Mouse (Mus musculus): ENCODE measurements at regions not wholly inside any gene's neighbourhood (a gene's known extent, or its start where the extent isn't known, plus 50 kb on each side); places are given as distances from the start of the nearest gene placed in this dataset.

GRCm38 (mm10) chr3:137105930-137106329 is 234.9 kb upstream of the Emcn start:
- Histone ChIP-seq H3K27me3 (ENCODE audit: control insufficient read depth, insufficient read depth, low read length) (no peaks in the 10 kb centered on the region), H3K4me1 (ENCODE audit: control insufficient read depth, insufficient read depth, low read length) (no peaks in the 10 kb centered on the region), H3K4me3 (ENCODE audit: control insufficient read depth, low read depth, low read length) (no peak overlapping the region), H3K27ac (ENCODE audit: control insufficient read depth, insufficient read depth, low read depth, low read length) (no peak overlapping the region), H3K36me3 (ENCODE audit: control insufficient read depth, insufficient read depth, low read length) (no peaks in the 10 kb centered on the region)
- TF ChIP-seq POLR2A (IDR thresholded peaks at IDR 0.05; ENCODE audit: control insufficient read depth, low read depth, low read length) (no peak), CTCF (IDR thresholded peaks at IDR 0.05; ENCODE audit: control insufficient read depth, insufficient read depth, insufficient replicate concordance, low read depth, low read length) (no peak)

DNA sequence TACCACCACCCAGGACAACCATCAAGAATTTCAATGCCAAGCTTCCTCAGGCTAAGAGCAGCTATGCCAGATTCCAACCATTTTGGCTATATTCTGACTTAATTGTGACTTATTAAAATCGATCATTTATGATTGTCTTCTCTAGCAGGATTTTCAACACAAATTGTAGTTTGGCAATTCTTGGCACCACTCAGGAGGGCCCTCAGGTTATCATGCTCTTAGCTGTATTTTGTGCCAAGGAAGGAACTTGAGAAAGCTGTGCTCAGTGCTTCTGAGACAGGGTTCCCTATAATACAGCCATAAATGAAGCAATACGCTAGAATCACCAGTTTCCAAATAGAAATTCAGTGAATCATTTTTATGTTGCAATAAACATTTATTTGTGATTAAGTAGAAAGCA is 232.7 kb upstream of the Emcn start:
- TF ChIP-seq POLR2A (IDR thresholded peaks at IDR 0.05; ENCODE audit: control insufficient read depth, low read depth, low read length): no peak
- TF ChIP-seq CTCF (IDR thresholded peaks at IDR 0.05; ENCODE audit: control insufficient read depth, insufficient read depth, insufficient replicate concordance, low read depth, low read length): no peak
- Histone ChIP-seq H3K27me3 (ENCODE audit: control insufficient read depth, insufficient read depth, low read length) (no peaks in the 10 kb centered on the region), H3K4me1 (ENCODE audit: control insufficient read depth, insufficient read depth, low read length) (no peaks in the 10 kb centered on the region), H3K4me3 (ENCODE audit: control insufficient read depth, low read depth, low read length) (no peak overlapping the region), H3K36me3 (ENCODE audit: control insufficient read depth, insufficient read depth, low read length) (no peaks in the 10 kb centered on the region), H3K27ac (ENCODE audit: control insufficient read depth, insufficient read depth, low read depth, low read length) (no peak overlapping the region)

GRCm38 (mm10) chr3:137109786-137110185 is 231.1 kb upstream of the Emcn start:
- H3K4me3 ChIP-seq (ENCODE audit: control insufficient read depth, low read depth, low read length): no peak overlapping the region
- no peaks in the 10 kb centered on the region for H3K36me3 ChIP-seq (ENCODE audit: control insufficient read depth, insufficient read depth, low read length)
- no peak for TF ChIP-seq POLR2A (IDR thresholded peaks at IDR 0.05; ENCODE audit: control insufficient read depth, low read depth, low read length)
- TF ChIP-seq CTCF (IDR thresholded peaks at IDR 0.05; ENCODE audit: control insufficient read depth, insufficient read depth, insufficient replicate concordance, low read depth, low read length): no peak
- no peaks in the 10 kb centered on the region for H3K27me3 ChIP-seq (ENCODE audit: control insufficient read depth, insufficient read depth, low read length)
- no peaks in the 10 kb centered on the region for H3K4me1 ChIP-seq (ENCODE audit: control insufficient read depth, insufficient read depth, low read length)
- no peak overlapping the region for H3K27ac ChIP-seq (ENCODE audit: control insufficient read depth, insufficient read depth, low read depth, low read length)

DNA sequence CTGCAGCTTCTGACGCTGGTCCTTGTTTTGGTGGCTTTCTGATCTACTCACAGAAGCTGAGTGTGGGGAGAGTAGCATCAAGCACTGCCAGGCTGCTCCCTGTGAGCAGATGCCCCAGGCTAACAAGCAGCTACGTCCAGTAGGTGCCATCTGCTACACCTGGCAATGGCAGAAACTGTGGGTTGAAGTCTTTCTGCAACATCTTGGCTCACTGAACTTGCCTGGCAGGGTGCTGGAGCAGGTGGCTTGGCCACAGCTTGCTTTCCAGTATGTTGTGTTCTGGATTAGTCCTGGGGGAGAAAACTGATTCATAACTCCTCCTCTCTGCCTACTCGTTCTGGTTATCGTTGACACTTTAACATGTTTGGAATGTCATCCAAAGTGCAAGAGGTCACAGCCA is 230.4 kb upstream of the Emcn start:
- no peaks in the 10 kb centered on the region for H3K4me1 ChIP-seq (ENCODE audit: control insufficient read depth, insufficient read depth, low read length)
- no peak overlapping the region for H3K27ac ChIP-seq (ENCODE audit: control insufficient read depth, insufficient read depth, low read depth, low read length)
- no peak overlapping the region for H3K4me3 ChIP-seq (ENCODE audit: control insufficient read depth, low read depth, low read length)
- H3K27me3 ChIP-seq (ENCODE audit: control insufficient read depth, insufficient read depth, low read length): no peaks in the 10 kb centered on the region
- no peaks in the 10 kb centered on the region for H3K36me3 ChIP-seq (ENCODE audit: control insufficient read depth, insufficient read depth, low read length)
- TF ChIP-seq CTCF (IDR thresholded peaks at IDR 0.05; ENCODE audit: control insufficient read depth, insufficient read depth, insufficient replicate concordance, low read depth, low read length) (no peak), POLR2A (IDR thresholded peaks at IDR 0.05; ENCODE audit: control insufficient read depth, low read depth, low read length) (no peak)

GRCm38 (mm10) chr3:137129967-137130366 is 210.9 kb upstream of the Emcn start:
- H3K27ac ChIP-seq (ENCODE audit: control insufficient read depth, insufficient read depth, low read depth, low read length): no peak overlapping the region
- TF ChIP-seq POLR2A (IDR thresholded peaks at IDR 0.05; ENCODE audit: control insufficient read depth, low read depth, low read length): no peak
- no peak for TF ChIP-seq CTCF (IDR thresholded peaks at IDR 0.05; ENCODE audit: control insufficient read depth, insufficient read depth, insufficient replicate concordance, low read depth, low read length)
- H3K4me3 ChIP-seq (ENCODE audit: control insufficient read depth, low read depth, low read length): no peak overlapping the region
- no peaks in the 10 kb centered on the region for H3K4me1 ChIP-seq (ENCODE audit: control insufficient read depth, insufficient read depth, low read length)
- H3K27me3 ChIP-seq (ENCODE audit: control insufficient read depth, insufficient read depth, low read length): no peaks in the 10 kb centered on the region
- no peaks in the 10 kb centered on the region for H3K36me3 ChIP-seq (ENCODE audit: control insufficient read depth, insufficient read depth, low read length)

DNA sequence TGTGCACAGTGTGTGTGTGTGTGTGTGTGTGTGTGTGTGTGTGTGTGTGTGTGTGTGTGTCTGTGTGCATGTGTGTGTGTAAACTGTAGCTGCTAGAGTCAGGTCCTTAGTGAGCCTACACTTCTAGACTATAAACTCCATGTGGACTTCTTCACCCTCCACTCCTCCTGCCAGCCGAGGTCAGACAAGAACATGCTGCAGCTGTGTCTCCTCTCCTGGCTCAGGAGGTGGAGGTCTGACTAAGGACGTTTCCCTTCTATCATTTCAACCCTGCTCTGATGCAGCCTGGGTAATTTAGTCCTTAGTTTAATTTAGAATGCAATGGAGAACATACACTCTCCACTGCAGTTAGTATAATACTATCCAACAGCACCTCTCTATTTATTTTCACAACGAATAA is 198.8 kb upstream of the Emcn start:
- TF ChIP-seq POLR2A (IDR thresholded peaks at IDR 0.05; ENCODE audit: control insufficient read depth, low read depth, low read length) (no peak), CTCF (IDR thresholded peaks at IDR 0.05; ENCODE audit: control insufficient read depth, insufficient read depth, insufficient replicate concordance, low read depth, low read length) (no peak)
- H3K27me3 ChIP-seq (ENCODE audit: control insufficient read depth, insufficient read depth, low read length): no peaks in the 10 kb centered on the region
- no peak overlapping the region for H3K27ac ChIP-seq (ENCODE audit: control insufficient read depth, insufficient read depth, low read depth, low read length)
- no peak overlapping the region for H3K4me3 ChIP-seq (ENCODE audit: control insufficient read depth, low read depth, low read length)
- no peaks in the 10 kb centered on the region for H3K36me3 ChIP-seq (ENCODE audit: control insufficient read depth, insufficient read depth, low read length)
- H3K4me1 ChIP-seq (ENCODE audit: control insufficient read depth, insufficient read depth, low read length): no peaks in the 10 kb centered on the region

DNA sequence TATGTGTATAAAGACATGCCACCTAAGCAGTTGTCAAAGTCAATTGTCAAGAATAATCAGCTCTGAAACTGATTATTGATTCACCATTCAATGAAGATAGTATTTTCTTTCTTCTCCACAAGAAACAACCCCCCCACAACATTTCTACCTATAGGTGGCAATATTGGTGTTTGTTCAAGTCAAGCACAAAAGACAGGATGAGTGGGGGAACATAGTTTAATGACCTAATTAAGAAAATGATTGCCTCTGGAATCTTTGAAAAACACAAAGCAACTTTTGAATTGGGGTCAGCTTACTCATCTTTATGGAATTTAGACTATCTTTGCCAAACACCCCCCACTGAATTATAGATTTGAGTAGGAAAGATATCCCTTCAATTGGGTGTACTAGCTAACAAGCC is 194.8 kb upstream of the Emcn start:
- H3K27ac ChIP-seq (ENCODE audit: control insufficient read depth, insufficient read depth, low read depth, low read length): no peak overlapping the region
- H3K4me1 ChIP-seq (ENCODE audit: control insufficient read depth, insufficient read depth, low read length): no peaks in the 10 kb centered on the region; the same call in 1 of the 2 replicates
- no peaks in the 10 kb centered on the region for H3K36me3 ChIP-seq (ENCODE audit: control insufficient read depth, insufficient read depth, low read length)
- H3K27me3 ChIP-seq (ENCODE audit: control insufficient read depth, insufficient read depth, low read length): no peaks in the 10 kb centered on the region
- H3K4me3 ChIP-seq (ENCODE audit: control insufficient read depth, low read depth, low read length): no peak overlapping the region
- TF ChIP-seq POLR2A (IDR thresholded peaks at IDR 0.05; ENCODE audit: control insufficient read depth, low read depth, low read length) (no peak), CTCF (IDR thresholded peaks at IDR 0.05; ENCODE audit: control insufficient read depth, insufficient read depth, insufficient replicate concordance, low read depth, low read length) (no peak)

GRCm38 (mm10) chr3:137147405-137147804 is 193.5 kb upstream of the Emcn start:
- Histone ChIP-seq H3K36me3 (ENCODE audit: control insufficient read depth, insufficient read depth, low read length) (no peaks in the 10 kb centered on the region), H3K27me3 (ENCODE audit: control insufficient read depth, insufficient read depth, low read length) (no peaks in the 10 kb centered on the region), H3K27ac (ENCODE audit: control insufficient read depth, insufficient read depth, low read depth, low read length) (no peak overlapping the region), H3K4me1 (ENCODE audit: control insufficient read depth, insufficient read depth, low read length) (no peaks in the 10 kb centered on the region; the same call in 1 of the 2 replicates), H3K4me3 (ENCODE audit: control insufficient read depth, low read depth, low read length) (no peak overlapping the region)
- TF ChIP-seq CTCF (IDR thresholded peaks at IDR 0.05; ENCODE audit: control insufficient read depth, insufficient read depth, insufficient replicate concordance, low read depth, low read length): no peak
- TF ChIP-seq POLR2A (IDR thresholded peaks at IDR 0.05; ENCODE audit: control insufficient read depth, low read depth, low read length): no peak

All from testis, adult 2 months (tissue).